Mouse (Mus musculus): ENCODE measurements at regions not wholly inside any gene's neighbourhood (a gene's known extent, or its start where the extent isn't known, plus 50 kb on each side); places are given as distances from the start of the nearest gene placed in this dataset.

- DNase-seq = no peak
Measured at GRCm38 (mm10) chr9:52839996-52840395, 160.4 kb upstream of the AI593442 start.

GRCm38 (mm10) chr9:52836151-52836630, 156.6 kb upstream of the AI593442 start:
- DNase-seq = no peak

DNA sequence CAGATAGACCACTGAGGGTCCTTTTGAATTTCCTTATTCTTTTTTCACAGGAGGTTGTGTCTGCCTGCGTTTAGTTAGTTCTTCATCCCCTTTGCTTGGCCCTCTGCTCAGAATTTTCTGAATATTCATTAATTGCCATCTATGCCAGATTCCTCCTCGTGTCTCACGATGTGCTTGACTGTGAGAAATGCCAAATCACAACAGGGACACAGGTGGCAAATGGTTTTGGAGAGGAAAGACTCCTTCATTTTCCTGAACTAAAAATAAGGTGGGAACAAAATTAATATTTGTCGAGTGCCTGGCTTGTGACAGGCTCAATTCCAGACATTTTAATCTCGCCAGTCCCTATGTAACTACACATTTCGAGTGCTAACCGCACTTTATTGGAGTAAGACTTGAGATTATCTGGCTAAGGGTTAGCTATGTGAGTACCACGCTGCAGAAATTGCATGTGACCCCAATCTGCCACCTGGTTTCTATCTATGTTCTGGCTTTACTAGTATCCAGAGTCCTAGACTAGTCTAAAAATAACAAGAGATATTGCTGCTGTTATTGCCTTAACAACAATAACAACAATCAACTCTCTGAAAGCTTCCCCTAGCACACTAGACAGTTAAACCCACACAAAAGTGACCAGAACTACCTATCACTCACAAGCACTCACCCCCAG, 156.0 kb upstream of the AI593442 start:
- no peak for DNase-seq

DNA sequence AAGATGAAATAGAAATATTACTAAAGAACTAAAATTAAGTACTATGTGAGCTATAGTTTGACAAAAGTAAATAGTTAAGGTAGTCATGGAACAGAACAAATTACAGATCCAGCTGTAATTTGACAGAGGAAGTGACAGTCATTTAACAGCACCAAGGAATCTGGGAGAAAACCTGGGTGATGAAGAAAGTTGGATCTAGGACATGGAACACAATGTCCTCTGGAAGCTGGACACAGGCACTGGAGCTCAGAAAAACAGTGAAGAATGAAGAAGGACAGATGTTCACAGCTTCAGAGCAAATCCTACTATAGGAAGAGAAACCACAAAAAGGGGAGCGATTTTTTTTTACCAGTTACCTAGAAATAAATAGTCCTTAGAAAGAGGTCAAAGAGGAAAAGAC, 147.2 kb upstream of the AI593442 start:
- no peak for DNase-seq

GRCm38 (mm10) chr9:52816309-52816708, 136.7 kb upstream of the AI593442 start:
- DNase-seq = no peak

- no peak for DNase-seq
Measured at GRCm38 (mm10) chr9:52802969-52803368, 123.4 kb upstream of the AI593442 start.

- no peak for DNase-seq
Measured at GRCm38 (mm10) chr9:52801801-52802200, 122.2 kb upstream of the AI593442 start.

DNA sequence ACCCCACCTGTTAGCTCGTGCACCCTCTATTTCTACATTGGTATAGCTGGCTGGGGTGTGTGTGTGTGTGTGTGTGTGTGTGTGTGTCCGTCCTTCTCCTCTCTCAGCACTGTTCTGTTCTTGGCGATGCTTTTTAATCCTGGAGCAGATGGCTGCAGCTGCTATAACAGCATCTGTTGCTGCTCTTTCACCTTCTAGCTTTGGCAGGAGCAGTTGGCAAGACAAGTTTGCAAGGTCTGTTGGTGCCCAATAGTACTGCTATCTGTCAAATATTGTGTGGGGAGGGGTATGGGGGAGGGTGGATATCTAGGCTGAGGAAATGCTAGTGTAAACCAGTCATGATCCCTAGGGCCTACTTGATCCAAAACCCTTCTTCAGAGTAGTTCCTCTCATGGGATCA, 120.9 kb upstream of the AI593442 start:
- DNase-seq = no peak

GRCm38 (mm10) chr9:52792596-52792995, 113.0 kb upstream of the AI593442 start:
- DNase-seq = peak; percentile 8

DNA sequence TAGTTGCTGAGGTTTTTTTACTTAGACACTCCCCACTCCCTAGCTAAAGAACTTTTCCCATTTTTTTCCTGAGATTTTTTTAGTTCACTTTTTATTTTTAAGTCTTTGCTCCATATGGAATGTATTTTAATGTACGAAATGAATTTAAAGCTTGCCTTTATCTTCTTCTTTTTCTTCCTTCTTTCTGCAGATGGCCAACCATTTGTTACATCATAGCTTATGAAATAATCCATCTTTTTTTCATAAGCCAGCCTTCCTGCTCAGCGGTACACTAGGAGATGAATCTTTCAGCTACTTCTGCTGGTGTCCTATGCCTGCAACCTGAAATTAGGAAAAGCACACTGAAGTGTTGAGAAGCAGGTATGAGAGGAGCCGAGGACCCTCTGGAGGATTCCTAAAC, 102.9 kb upstream of the AI593442 start:
- DNase-seq = no peak

DNA sequence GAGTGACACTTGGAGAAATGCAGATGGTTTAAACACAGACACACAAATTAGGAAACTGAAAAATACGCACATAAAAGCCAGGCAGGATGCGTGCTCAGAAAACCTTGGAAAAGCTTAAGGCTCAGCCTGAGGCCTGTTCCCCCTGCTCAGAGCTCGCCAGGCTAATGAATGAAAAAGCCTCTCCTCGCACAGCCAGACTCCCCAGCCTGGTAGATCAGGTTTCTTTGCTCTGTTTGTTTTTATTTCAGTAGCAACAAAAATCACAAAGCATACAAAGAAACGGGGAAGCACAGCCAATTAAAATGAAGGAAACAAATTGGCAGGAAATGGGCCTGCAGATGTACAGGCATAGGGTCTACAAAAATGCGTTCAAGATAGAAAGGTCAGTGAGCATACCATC, 97.0 kb upstream of the AI593442 start:
- no peak for DNase-seq

DNA sequence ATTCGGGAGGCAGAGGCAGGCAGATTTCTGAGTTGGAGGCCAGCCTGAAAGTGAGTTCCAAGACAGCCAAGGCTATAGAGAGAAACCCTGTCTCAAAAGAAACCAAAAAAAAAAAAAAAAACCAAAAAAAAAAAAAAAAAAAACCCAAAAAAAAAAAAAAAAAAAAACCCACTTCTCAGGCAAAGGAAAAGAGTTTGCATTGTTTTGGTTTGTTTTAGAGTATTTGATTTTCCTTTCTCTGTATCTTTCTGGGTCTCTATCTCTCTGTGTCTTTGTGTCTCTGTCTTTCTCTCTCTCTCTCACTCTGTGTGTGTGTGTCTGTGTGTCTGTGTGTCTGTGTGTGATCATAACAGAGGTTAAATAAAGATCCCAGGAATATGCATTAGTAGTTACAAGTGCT, 95.7 kb upstream of the AI593442 start:
- DNase-seq = no peak

DNA sequence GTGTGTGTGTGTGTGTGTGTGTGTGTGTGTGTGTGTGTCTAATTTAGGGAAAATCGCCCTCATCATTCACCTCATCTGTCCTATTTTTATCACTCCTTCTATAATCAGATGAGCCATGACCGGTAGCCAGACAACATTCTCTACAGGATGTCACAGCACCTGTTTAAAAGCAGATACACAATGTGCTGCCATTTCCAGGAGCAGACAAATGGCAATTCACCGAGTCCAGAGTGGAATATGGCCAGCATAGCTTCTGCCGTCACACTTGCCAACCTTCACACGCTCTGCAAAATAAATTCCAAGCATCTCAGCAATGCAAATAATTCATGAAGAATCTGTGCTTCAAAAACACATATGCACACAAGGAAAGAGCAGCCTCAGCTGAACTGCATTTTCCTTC, 88.5 kb upstream of the AI593442 start:
- no peak for DNase-seq

DNA sequence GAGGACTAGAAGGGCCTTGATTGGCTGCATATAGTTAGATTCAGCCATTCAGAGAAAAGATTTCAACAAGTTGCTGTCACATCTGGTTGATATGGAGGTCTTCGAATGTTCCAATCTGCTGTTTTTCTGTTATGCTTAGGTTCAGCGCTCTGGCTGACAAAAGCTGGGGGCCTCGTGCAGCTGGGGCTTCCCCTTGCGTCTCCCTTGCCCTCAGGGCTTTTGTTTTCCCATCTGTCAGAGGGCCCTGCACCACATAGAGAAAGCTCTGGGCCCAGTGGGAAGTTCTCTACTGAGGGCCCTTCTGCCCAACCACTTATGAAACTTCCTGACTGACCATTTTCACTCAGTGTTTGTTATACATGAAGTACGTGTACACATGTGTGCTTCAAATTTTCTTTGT, 86.2 kb upstream of the AI593442 start:
- no peak for DNase-seq

DNA sequence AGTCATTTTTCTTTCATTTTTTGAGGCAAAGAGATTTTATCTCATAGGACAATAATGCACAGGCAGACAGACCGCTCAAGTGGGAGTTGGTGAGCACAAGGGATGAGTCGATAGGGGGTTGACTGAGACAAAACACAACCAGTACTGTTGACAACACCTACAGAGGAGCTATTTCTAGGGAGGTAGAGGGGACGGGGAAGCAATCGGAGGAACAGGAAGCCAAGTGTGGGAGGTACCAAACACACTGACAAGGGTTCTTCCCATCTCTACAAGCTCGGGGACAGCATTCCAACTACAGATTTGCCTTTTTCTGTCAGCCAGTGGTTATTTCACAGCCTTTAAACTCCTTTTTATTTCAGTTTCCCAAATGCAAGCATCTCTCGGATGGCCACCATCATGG, 83.3 kb upstream of the AI593442 start:
- no peak for DNase-seq

DNA sequence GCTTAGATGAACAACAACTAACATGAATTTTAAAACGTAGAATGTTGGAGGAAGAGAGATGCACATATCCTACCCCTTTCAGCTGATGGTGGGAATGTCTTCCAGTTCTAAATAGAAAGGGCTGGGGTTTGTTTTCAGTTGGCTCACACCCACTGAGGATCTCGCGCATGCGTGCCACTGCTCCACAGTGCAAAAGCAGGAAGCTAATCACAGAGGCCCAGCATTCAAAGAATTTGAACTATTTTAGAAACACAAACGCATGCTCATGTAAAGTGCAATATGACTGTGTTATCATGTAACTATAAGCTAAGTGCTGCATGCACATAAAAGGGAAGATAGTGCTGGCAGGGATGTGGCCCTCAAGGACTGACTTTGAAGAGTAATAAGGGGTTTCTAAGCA, 81.7 kb upstream of the AI593442 start:
- DNase-seq = no peak

DNA sequence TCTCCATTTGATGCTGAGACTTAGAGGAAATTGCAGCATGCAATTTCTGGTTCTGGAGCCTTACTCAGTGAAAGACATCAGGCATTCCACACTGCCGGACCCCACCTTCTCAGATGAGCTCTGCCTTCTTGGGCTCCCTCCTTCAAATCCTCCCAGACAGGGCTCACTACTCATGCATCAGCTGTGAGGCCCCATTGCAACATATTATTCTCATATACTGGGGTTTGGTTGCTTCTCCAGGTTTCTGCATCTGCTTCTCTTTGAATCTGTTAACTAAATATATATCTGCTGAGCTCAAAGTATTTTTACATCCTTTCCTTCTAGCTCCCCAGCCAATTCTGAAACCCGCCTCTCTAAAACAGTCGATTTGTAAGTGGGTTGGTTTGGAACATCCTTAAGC, 68.8 kb upstream of the AI593442 start:
- DNase-seq = peak; percentile 15

DNA sequence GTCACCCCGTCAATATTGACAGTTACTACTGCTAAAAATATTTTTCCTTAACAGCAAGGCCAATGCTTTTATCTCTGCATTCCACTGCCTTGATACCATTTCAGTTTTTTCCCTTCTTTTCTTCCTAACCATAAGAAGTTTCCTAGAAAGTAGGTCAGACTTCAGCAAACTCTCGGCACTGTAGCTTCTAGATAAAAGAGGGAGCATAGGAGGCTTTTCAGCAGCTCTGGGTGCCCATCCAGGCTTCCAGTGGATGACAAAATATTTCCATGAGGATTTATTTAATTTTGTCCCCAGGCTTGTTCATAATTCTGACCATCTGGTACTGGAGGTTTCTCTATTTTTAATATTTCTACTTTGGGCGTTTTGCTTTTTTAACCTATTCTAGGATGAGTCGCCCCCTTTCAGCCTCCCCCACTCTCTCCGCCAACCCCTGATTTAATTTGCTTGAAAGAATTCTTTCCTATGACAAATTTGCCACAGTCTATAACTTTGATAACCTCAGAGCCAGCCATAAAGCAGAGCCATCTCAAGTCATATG, 59.0 kb upstream of the AI593442 start:
- no peak for DNase-seq
